Mouse (Mus musculus) liver, postnatal 0 days (tissue): ENCODE results near the gene Gtf2ird1.

Source experiments
- CTCF ChIP-seq: sonication (generic); IDR thresholded peaks from 2 replicates; pipeline ENCODE4 v1.5.1; 2016; ENCODE audit warnings: antibody characterized with exemption, low read depth
- EP300 ChIP-seq: IDR thresholded peaks from 2 replicates; pipeline ENCODE4 v1.6.1; 2016; ENCODE audit warnings: antibody characterized with exemption, low read depth, mild to moderate bottlenecking

DNA sequence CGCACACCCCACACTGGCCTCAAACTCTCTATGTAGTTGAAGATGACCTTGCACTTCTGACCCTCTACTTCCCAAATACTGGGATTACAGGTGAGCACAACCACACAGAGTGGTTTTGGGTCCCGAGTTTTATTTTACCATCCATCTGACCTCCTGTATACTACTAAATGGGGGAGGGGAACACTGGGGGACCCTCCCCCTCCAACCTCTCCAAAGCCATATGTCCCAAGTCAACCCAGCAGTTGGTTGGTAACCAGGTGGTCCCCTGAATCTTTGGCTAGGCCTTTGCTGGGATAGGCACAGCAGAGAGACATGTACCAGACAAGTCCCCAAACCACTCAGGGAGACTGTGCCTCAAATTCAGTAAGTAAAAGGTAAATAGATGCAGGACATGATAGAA, 855 bp upstream of the Gtf2ird1 start:
- no peak for TF ChIP-seq CTCF
- TF ChIP-seq EP300 = no peak
